Mouse (Mus musculus) central nervous system, embryonic 11.5 days (tissue): ENCODE data around the gene Rps6ka4. TPM values are rescaled to one million over a fixed set of nuclear protein-coding genes. Genes with fewer than 3 reads are reported as not detected.

ENCODE experiments used
- polyA plus RNA-seq: library from polyadenylated mRNA; depleted of rRNA; stranded (reverse); fragments of >200 nt; gene quantifications from 2 replicates; pipeline ENCODE4 v1.2.3, GENCODE M21; 2012; rRNA removed

Gene Rps6ka4
- 5.1 and 6.1 TPM in 2 replicates for polyA plus RNA-seq

DNA sequence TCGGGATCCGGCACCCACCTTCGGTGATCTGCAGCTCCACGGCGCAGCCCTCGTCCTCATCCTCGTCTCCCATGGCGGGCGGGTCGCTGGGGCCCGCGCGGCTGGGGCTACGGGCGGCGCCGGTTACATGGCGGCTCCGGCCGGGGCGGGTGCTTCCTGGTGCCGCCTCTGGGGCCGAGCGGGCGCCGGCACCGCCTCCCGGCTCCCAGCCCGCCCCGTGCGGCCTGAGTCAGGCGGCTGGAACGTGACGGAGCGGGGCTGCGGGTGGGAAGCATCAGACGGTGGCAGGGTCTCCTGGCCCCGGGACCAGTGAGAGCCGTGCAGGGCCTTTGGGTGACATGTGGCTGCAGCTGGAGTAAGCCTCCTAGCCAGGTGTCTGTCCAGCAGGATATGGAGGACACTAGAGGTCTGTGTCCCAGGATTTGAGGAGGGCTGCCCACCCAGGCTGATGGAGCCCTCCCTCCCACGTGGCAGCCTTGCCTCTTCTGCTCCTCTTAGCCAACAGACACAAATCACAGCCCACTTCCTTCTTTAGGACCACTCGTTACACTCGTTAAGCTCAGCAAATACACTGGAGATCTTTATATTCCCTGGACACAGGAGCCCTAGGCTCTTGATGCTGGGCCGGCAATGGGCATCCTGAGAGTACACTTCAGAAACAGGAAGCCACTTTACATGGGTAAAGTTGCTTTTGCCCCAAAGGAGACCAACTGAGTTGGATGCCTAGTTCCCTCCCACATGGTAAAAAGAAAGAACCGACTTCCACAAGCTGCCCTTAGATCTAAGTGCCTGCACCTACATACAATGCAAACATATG lies at the start of gene Rps6ka4:
Gene Rps6ka4, minus strand, starts transcription at position 162 of the 817 bp plus-strand sequence.

GRCm38 (mm10) chr19:6858031-6858430 lies 17.6 kb upstream of the Rps6ka4 start, which contains the start of gene Ccdc88b:
Gene Ccdc88b (minus strand): TSS chr19:6858211.

Other genes with a start within 250 kb of the Rps6ka4 start
- gene Ccdc88b, start 17.6 kb upstream of the Rps6ka4 start, polyA plus RNA-seq: 1.4 and 2.5 TPM in 2 replicates
- 157 and 273 TPM in 2 replicates for gene Trmt112, start 69.1 kb upstream of the Rps6ka4 start, polyA plus RNA-seq
- gene Prdx5, start 69.5 kb upstream of the Rps6ka4 start, polyA plus RNA-seq: 116 and 171 TPM in 2 replicates
- 21.7 and 33.6 TPM in 2 replicates for gene Esrra, start 81.2 kb upstream of the Rps6ka4 start, polyA plus RNA-seq
- gene Catsperz, start 84.7 kb upstream of the Rps6ka4 start, polyA plus RNA-seq: 0.60 and 0.99 TPM in 2 replicates
- 0.16 and 0.19 TPM in 2 replicates for gene Kcnk4, start 93.9 kb upstream of the Rps6ka4 start, polyA plus RNA-seq
- gene Bad, start 101.2 kb upstream of the Rps6ka4 start, polyA plus RNA-seq: 49.7 and 58.7 TPM in 2 replicates
- gene Gpr137, start 101.8 kb upstream of the Rps6ka4 start, polyA plus RNA-seq: 37.7 and 38.9 TPM in 2 replicates
- 284 and 292 TPM in 2 replicates for gene Ppp1r14b, start 134.3 kb upstream of the Rps6ka4 start, polyA plus RNA-seq
- gene Plcb3, start 135.8 kb upstream of the Rps6ka4 start, polyA plus RNA-seq: 39.2 and 39.3 TPM in 2 replicates
- 61.7 and 112 TPM in 2 replicates for gene Fkbp2, start 139.9 kb upstream of the Rps6ka4 start, polyA plus RNA-seq
- 25.6 and 33.8 TPM in 2 replicates for gene Vegfb, start 147.0 kb upstream of the Rps6ka4 start, polyA plus RNA-seq
- 19.6 and 23.0 TPM in 2 replicates for gene Dnajc4, start 151.9 kb upstream of the Rps6ka4 start, polyA plus RNA-seq
- 11.8 and 15.2 TPM in 2 replicates for gene Nudt22, start 155.5 kb upstream of the Rps6ka4 start, polyA plus RNA-seq
- gene Trpt1, start 155.5 kb upstream of the Rps6ka4 start, polyA plus RNA-seq: 10.6 and 12.2 TPM in 2 replicates
- 10.6 and 12.3 TPM in 2 replicates for gene Fermt3, start 178.8 kb upstream of the Rps6ka4 start, polyA plus RNA-seq
- gene Stip1, start 199.3 kb upstream of the Rps6ka4 start, polyA plus RNA-seq: 233 and 251 TPM in 2 replicates
- 3.5 and 5.3 TPM in 2 replicates for gene Macrod1, start 216.2 kb upstream of the Rps6ka4 start, polyA plus RNA-seq